Mouse (Mus musculus) liver, embryonic 16.5 days (tissue): ENCODE measurements around the gene Epb41l5. TPM values are rescaled to one million over a fixed set of nuclear protein-coding genes. Genes with fewer than 3 reads are reported as not detected.
A peak's percentile ranks its signal among the peaks of the same experiment; 100 is the strongest.

Experiments
- ATAC-seq: fragments of 200-750 bp; cut with Nextera tagmentation; 2 replicates; pipeline ENCODE4 v1.8.0; 2017; ENCODE audit warnings: low read depth, mild to moderate bottlenecking, moderate number of reproducible peaks, moderate library complexity
- H3K27ac ChIP-seq: fragments of 300-500 bp; sonication (generic); 2 replicates; pipeline ENCODE4 v1.5.1; 2014; ENCODE audit warnings: mild to moderate bottlenecking, low read length
- H3K27me3 ChIP-seq: fragments of 300-500 bp; sonication (generic); 2 replicates; pipeline ENCODE4 v1.6.1; 2014; ENCODE audit warnings: low read depth, low read length, mixed read lengths; ENCODE audit not compliant: control insufficient read depth, insufficient read depth
- H3K36me3 ChIP-seq: fragments of 300-500 bp; sonication (generic); 2 replicates; pipeline ENCODE4 v1.6.1; 2014; ENCODE audit warnings: mild to moderate bottlenecking; ENCODE audit not compliant: control insufficient read depth, insufficient read depth
- H3K4me1 ChIP-seq: fragments of 300-500 bp; sonication (generic); 2 replicates; pipeline ENCODE4 v1.6.1; 2014; ENCODE audit warnings: low read depth, low read length, mixed read lengths; ENCODE audit not compliant: control insufficient read depth
- H3K4me2 ChIP-seq: fragments of 300-500 bp; sonication (generic); 2 replicates; pipeline ENCODE4 v1.6.1; 2014; ENCODE audit warnings: low read depth, low read length, mixed read lengths
- H3K4me3 ChIP-seq: fragments of 300-500 bp; sonication (generic); 2 replicates; pipeline ENCODE4 v1.5.1; 2014; ENCODE audit warnings: low read depth, mild to moderate bottlenecking, low read length
- H3K9ac ChIP-seq: fragments of 300-500 bp; sonication (generic); 2 replicates; pipeline ENCODE4 v1.6.1; 2014; ENCODE audit warnings: low read depth, low read length
- H3K9me3 ChIP-seq: fragments of 300-500 bp; sonication (generic); replicated peaks from 2 replicates; pipeline ENCODE4 v1.6.1; 2016; ENCODE audit warnings: low read length; ENCODE audit not compliant: control insufficient read depth
- WGBS: fragments of 180-500 bp; shearing (Covaris S2); extraction: QIAGEN DNeasy Blood & Tissue Kit; methylation state at CpG from one replicate; pipeline ENCODE4 v1.1.7; 2014; ENCODE audit not compliant: insufficient replicate concordance; 5-methylcytosine and 5-hydroxymethylcytosine counted together
- polyA plus RNA-seq: library from polyadenylated mRNA; unstranded; fragments of >200 nt; fragmentation: Nextera tagmentation; extraction: Ambion mirVana; gene quantifications from 2 replicates; pipeline ENCODE4 v1.2.1, GENCODE M21; 2015

Gene Epb41l5
- polyA plus RNA-seq, 1 experiment from 2014 or later: 24.7 TPM

DNA sequence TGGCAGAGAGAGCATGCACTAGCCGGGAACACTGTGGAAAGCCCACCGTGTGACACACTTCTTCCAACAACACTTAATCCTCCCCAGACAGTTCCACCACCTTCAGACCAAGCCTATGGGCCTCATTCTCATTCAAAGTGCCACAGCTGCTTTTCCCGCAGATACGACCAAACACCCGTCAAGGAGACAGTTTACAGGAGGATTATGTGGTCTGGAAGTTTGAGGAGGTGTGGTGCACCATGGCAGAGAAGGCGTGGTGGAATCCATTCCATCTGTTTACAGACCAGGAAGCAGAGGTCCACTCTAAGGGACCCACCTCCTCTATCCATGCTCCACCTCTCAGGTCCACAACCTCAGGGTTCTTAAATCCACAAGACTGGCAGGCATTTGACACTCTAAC is 129.5 kb downstream of the Epb41l5 start:
- H3K9ac ChIP-seq: no peak overlapping the region
- 61% methylated on average over 6 of the region's 6 CpGs for WGBS
- H3K27me3 ChIP-seq: no peaks in the 10 kb centered on the region
- no peaks in the 10 kb centered on the region for H3K9me3 ChIP-seq
- H3K4me1 ChIP-seq: peaks cover 4% of the 10 kb centered on the region
- no peak overlapping the region for H3K4me3 ChIP-seq
- ATAC-seq: no peak
- no peaks in the 10 kb centered on the region for H3K36me3 ChIP-seq
- H3K27ac ChIP-seq: no peak overlapping the region
- H3K4me2 ChIP-seq: no peak overlapping the region

DNA sequence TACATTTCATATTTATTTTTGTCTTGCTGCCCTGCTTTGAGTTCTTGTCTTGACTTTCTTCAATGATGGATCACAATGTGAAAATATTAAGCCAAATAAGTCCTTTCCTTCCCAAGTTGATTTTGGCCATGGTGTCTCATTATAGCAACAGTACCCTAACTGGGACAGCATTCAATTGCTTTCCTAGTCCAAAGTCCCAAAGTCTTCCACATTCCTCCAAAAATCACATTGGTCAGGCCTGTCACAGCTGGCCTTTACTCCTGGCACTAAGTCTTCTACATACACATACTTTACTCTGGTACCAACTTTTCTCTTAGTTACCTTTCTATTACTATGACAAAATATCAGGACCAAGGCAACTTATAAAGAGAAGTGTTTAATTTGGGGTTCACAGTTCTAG is 130.0 kb downstream of the Epb41l5 start:
- no peak overlapping the region for H3K27ac ChIP-seq

DNA sequence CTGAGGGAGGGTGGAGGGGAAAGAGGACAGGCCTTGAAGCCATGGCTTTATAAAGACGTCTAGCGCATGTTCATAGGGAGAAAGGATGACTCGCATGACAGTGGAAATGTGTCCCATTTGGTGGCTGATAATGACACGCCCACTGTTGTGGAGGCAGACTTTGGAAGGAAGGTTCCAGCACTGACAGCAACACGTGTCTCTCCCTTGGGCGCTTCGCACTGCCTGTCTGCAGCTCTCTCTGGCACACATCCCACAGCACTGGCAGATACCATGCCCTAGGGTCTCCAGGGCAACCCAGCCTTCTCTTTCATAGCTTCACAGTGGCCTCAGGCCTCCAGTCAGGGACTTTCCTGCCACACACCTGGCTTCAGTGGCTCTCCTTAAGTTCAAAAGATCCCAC is 130.7 kb downstream of the Epb41l5 start:
- WGBS: 57% methylated on average over 7 of the region's 7 CpGs
- no peak overlapping the region for H3K4me3 ChIP-seq
- no peaks in the 10 kb centered on the region for H3K36me3 ChIP-seq
- H3K4me2 ChIP-seq: no peak overlapping the region
- no peaks in the 10 kb centered on the region for H3K27me3 ChIP-seq
- H3K27ac ChIP-seq: no peak overlapping the region
- H3K4me1 ChIP-seq: peaks cover 4% of the 10 kb centered on the region
- no peaks in the 10 kb centered on the region for H3K9me3 ChIP-seq
- ATAC-seq: no peak
- no peak overlapping the region for H3K9ac ChIP-seq

More for the DNA sequence above, 130.0 kb downstream of the Epb41l5 start:
- Histone ChIP-seq H3K4me3 (no peak overlapping the region), H3K36me3 (no peaks in the 10 kb centered on the region), H3K4me2 (no peak overlapping the region), H3K4me1 (peaks cover 4% of the 10 kb centered on the region), H3K9me3 (no peaks in the 10 kb centered on the region), H3K27me3 (no peaks in the 10 kb centered on the region), H3K9ac (no peak overlapping the region)
- no peak for ATAC-seq

DNA sequence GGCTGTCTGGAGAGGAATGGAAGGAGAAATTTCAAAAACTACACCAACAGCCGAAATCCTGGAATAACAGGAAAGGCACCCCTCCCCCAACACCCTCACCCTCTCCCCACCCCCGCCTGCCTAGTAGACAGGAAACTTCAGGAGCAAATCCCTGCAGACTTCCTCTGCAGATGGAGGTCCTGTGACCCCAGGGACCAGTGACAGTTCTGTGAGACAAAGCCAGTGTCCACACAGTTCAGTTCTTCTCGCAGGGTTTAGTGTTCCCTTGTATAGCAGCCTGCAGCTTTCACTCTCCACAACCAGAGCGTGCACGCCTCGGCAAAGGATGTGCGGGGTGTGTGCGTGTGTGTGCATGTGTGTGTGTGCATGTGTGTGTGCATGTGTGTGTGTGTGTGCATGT is 137.9 kb downstream of the Epb41l5 start:
- 46% methylated on average over 8 of the region's 8 CpGs for whole genome bisulfite sequencing
- Histone ChIP-seq H3K9me3 (no peaks in the 10 kb centered on the region), H3K4me3 (no peak overlapping the region), H3K36me3 (no peaks in the 10 kb centered on the region), H3K27me3 (no peaks in the 10 kb centered on the region), H3K4me2 (no peak overlapping the region), H3K9ac (no peak overlapping the region), H3K4me1 (no peaks in the 10 kb centered on the region), H3K27ac (peak overlapping the region; percentile 22; the same call in 1 of the 2 replicates)
- ATAC-seq: peak; percentile 27; the same call in 1 of the 2 replicates

DNA sequence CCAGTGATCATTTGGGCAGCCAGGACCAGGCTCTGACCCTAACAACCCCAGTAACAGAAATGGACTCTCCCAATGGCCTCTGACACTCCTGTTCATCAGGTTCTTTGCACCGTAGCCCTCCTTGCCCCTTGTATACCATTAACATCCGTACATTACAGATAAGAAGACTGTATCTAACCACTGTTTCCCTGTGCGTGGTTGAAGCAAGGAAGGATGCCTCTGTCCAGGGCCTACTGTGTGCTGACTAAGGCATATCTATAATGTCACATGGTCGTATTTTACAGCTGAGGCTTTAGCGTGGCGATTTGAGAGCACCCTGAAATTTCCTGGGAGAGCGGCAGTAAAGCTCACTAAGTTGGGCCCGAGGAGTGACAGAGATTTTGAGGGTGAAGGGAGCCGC is 138.4 kb downstream of the Epb41l5 start:
- H3K9me3 ChIP-seq: no peaks in the 10 kb centered on the region
- 21% methylated on average over 9 of the region's 9 CpGs for WGBS
- H3K4me3 ChIP-seq: no peak overlapping the region
- peaks cover 2% of the 10 kb centered on the region for H3K4me1 ChIP-seq
- H3K27ac ChIP-seq: peak overlapping the region; percentile 22; the same call in 1 of the 2 replicates
- no peaks in the 10 kb centered on the region for H3K27me3 ChIP-seq
- no peak for ATAC-seq
- no peaks in the 10 kb centered on the region for H3K36me3 ChIP-seq
- no peak overlapping the region for H3K9ac ChIP-seq
- H3K4me2 ChIP-seq: no peak overlapping the region

DNA sequence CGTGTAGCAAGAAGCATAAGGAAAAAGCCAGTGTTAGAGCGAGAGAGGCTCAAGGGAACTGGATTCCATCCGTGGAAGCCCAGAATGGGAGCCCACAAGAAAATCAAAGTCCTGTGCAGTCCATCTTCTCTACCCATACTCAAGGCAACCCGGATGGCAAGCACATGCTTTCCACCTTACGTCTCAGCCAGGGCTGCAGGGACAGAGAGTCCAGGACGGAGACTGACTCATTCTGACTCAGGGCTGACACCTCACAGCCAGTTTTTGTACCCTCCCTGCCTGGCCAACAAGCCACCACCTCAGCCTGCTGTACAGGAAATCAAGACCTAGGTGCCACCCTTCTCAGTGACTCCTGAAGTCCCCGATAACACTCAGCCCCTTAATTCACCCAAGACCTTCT is 139.3 kb downstream of the Epb41l5 start:
- no peak overlapping the region for H3K9ac ChIP-seq
- H3K4me1 ChIP-seq: peaks cover 8% of the 10 kb centered on the region
- no peak overlapping the region for H3K4me3 ChIP-seq
- H3K9me3 ChIP-seq: no peaks in the 10 kb centered on the region
- no peak for ATAC-seq
- no peak overlapping the region for H3K27ac ChIP-seq
- WGBS: 46% methylated on average over 7 of the region's 7 CpGs
- no peak overlapping the region for H3K4me2 ChIP-seq
- H3K36me3 ChIP-seq: no peaks in the 10 kb centered on the region
- no peaks in the 10 kb centered on the region for H3K27me3 ChIP-seq

DNA sequence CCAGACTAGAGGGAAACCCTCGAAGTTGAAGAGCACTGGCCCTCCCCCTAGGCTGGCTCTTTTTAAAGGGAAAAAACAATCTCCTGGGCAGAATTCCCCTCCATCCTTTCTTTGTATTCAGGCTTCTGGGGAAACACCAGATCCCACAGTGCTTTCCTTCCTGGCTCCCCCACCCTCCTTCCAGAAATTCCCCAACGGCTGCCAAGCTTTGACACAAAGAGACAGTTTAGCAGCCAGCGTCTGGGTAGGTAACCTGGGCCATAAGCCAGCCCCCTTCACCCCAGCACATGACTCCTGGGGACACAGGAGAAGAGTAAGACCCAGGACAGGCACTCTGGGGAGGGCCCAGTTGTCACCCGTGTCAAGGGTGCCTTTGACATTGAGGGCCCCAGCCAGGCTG is 140.3 kb downstream of the Epb41l5 start:
- 30% methylated on average over 4 of the region's 4 CpGs for WGBS
- Histone ChIP-seq H3K9ac (no peak overlapping the region), H3K4me1 (peaks cover 8% of the 10 kb centered on the region), H3K27me3 (no peaks in the 10 kb centered on the region), H3K4me2 (no peak overlapping the region), H3K9me3 (no peaks in the 10 kb centered on the region), H3K4me3 (no peak overlapping the region), H3K27ac (no peak overlapping the region), H3K36me3 (no peaks in the 10 kb centered on the region)
- no peak for ATAC-seq

DNA sequence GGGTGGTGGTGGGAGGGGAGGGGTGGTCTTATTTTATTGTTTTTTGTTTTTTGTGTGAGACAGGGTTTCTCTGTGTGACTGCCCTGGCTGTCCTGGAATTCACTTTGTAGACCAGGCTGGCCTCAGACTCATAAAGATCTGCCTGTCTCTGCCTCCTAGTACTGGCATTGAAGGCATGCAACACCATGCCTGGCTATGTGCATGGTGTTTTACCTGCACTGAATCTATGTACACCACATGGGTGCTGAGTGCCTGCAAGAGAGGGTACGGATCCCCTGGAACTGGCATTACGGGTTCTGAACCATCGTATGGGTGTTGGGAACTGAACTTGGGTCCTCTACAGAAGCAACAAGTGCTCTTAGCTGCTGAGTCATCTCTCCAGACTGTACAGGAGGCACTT is 142.8 kb downstream of the Epb41l5 start:
- 74% methylated on average over 3 of the region's 3 CpGs for WGBS
- no peak for ATAC-seq
- peaks cover 14% of the 10 kb centered on the region for H3K4me1 ChIP-seq

DNA sequence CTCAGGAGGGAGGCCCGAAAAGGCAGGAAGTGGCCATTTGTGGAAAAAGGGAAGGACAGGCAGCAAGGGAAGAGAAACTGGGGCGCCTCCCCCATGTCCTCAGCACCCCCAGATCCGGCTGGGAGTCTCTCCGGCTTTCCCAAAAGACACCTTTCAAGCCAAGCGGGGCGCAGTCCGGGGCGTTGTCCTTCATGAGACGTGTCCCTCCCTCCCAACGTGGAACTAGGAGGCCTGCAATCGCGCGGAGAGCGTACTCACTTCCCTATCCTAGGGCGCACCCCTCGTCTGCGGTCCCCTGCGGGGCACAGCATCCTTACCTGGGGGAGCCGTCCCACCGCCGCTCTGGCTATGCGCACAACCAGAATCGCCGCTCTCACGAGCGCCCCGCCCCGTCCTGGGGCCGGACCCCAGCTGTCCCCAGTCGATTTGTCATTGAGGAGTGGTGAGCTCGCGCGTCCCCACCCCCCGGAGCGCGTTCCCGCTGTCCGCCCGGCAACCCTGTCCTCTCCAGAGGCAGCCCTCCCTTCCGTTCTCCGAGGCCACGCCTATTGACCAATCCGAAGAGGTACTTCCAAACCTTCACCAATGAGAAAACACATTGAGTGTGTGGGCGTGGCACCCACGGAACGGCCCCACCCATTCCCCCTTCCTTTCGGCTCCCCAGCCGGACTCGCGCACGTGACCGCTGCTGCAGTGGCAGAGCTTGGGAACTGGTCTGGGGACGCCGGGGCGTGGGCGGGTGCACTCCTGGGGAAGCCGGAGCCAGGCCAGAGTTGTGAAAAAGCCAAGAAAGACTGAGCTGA is 144.3 kb downstream of the Epb41l5 start, which contains the start of gene Ralb:
Gene Ralb (minus strand): TSS at position 535 of the 803 bp plus-strand sequence.
- Histone ChIP-seq H3K4me1 (peaks cover 19% of the 10 kb centered on the region), H3K4me3 (peak within 1 kb of the TSS; percentile 71), H3K9me3 (no peaks in the 10 kb centered on the region), H3K27me3 (no peaks in the 10 kb centered on the region), H3K9ac (peak within 1 kb of the TSS; percentile 61), H3K4me2 (peak within 1 kb of the TSS; percentile 71), H3K36me3 (no peaks in the 10 kb centered on the region), H3K27ac (peak within 1 kb of the TSS; percentile 81)
- peak; percentile 95 for ATAC-seq
- WGBS: under 1% methylated on average over 56 of the region's 57 CpGs

More for the DNA sequence above, 142.8 kb downstream of the Epb41l5 start:
- Histone ChIP-seq H3K27me3 (no peaks in the 10 kb centered on the region), H3K9me3 (no peaks in the 10 kb centered on the region), H3K9ac (no peak overlapping the region), H3K27ac (no peak overlapping the region), H3K4me3 (no peak overlapping the region), H3K36me3 (no peaks in the 10 kb centered on the region), H3K4me2 (no peak overlapping the region)
